Mouse (Mus musculus): ENCODE measurements at regions not wholly inside any gene's neighbourhood (a gene's known extent, or its start where the extent isn't known, plus 50 kb on each side); places are given as distances from the start of the nearest gene placed in this dataset.

GRCm38 (mm10) chr2:133279275-133279674 is 272.7 kb upstream of the Bmp2 start:
- Histone ChIP-seq H3K9ac (replicated peaks; ENCODE audit: low read depth, low read length) (no peak overlapping the region), H3K4me1 (replicated peaks; ENCODE audit: control insufficient read depth, insufficient read depth, low read length) (peaks cover 8% of the 10 kb centered on the region; the same call in 1 of the 2 replicates), H3K4me3 (replicated peaks; ENCODE audit: low read length) (no peak overlapping the region), H3K36me3 (ENCODE audit: control insufficient read depth, insufficient read depth) (no peaks in the 10 kb centered on the region), H3K4me2 (ENCODE audit: low read length) (no peak overlapping the region), H3K27me3 (replicated peaks; ENCODE audit: control insufficient read depth, insufficient read depth, low read length) (no peaks in the 10 kb centered on the region), H3K27ac (ENCODE audit: low read length) (no peak overlapping the region), H3K9me3 (ENCODE audit: control insufficient read depth, low read length) (no peaks in the 10 kb centered on the region)
- ATAC-seq = no peak
- WGBS = 94% methylated on average over 4 of the region's 4 CpGs

- Histone ChIP-seq H3K27ac (ENCODE audit: low read length) (no peak overlapping the region), H3K4me2 (ENCODE audit: low read length) (no peak overlapping the region), H3K27me3 (replicated peaks; ENCODE audit: control insufficient read depth, insufficient read depth, low read length) (no peaks in the 10 kb centered on the region), H3K9me3 (ENCODE audit: control insufficient read depth, low read length) (no peaks in the 10 kb centered on the region), H3K9ac (replicated peaks; ENCODE audit: low read depth, low read length) (no peak overlapping the region), H3K4me1 (replicated peaks; ENCODE audit: control insufficient read depth, insufficient read depth, low read length) (peaks cover 9% of the 10 kb centered on the region; the same call in 1 of the 2 replicates), H3K4me3 (replicated peaks; ENCODE audit: low read length) (no peak overlapping the region), H3K36me3 (ENCODE audit: control insufficient read depth, insufficient read depth) (no peaks in the 10 kb centered on the region)
- 56% methylated on average over 5 of the region's 5 CpGs for WGBS
- peak; percentile 62 for ATAC-seq
Observed at GRCm38 (mm10) chr2:133282692-133283091, 269.3 kb upstream of the Bmp2 start.

DNA sequence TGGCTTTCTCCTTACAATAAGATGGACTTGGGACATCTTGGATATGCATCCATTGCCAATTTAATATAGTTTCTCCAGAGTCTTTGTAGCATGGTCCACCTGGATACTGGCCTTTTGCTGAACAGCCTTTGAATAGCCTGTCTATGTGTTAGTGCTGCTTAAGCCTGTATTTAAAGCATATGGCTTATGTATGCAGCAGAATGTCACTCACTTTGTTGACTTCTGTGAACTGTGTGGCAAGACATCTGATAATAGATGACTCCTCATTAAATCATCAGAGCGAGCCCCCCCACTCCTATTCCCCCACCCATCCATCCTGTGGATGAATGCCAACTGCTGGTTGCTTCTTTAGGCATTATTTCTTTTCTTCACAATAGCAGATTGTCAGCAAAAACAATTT is 268.2 kb upstream of the Bmp2 start:
- Histone ChIP-seq H3K9me3 (ENCODE audit: control insufficient read depth, low read length) (no peaks in the 10 kb centered on the region), H3K4me1 (replicated peaks; ENCODE audit: control insufficient read depth, insufficient read depth, low read length) (peaks cover 9% of the 10 kb centered on the region; the same call in 1 of the 2 replicates), H3K9ac (replicated peaks; ENCODE audit: low read depth, low read length) (no peak overlapping the region), H3K36me3 (ENCODE audit: control insufficient read depth, insufficient read depth) (no peaks in the 10 kb centered on the region), H3K4me2 (ENCODE audit: low read length) (no peak overlapping the region), H3K27ac (ENCODE audit: low read length) (no peak overlapping the region), H3K27me3 (replicated peaks; ENCODE audit: control insufficient read depth, insufficient read depth, low read length) (no peaks in the 10 kb centered on the region), H3K4me3 (replicated peaks; ENCODE audit: low read length) (no peak overlapping the region)
- no peak for ATAC-seq
- WGBS = 71% methylated on average over 1 of the region's 1 CpGs

GRCm38 (mm10) chr2:133294136-133294535 is 257.8 kb upstream of the Bmp2 start:
- Histone ChIP-seq H3K9me3 (ENCODE audit: control insufficient read depth, low read length) (no peaks in the 10 kb centered on the region), H3K27me3 (replicated peaks; ENCODE audit: control insufficient read depth, insufficient read depth, low read length) (no peaks in the 10 kb centered on the region), H3K27ac (ENCODE audit: low read length) (no peak overlapping the region), H3K9ac (replicated peaks; ENCODE audit: low read depth, low read length) (no peak overlapping the region), H3K4me1 (replicated peaks; ENCODE audit: control insufficient read depth, insufficient read depth, low read length) (no peaks in the 10 kb centered on the region), H3K4me3 (replicated peaks; ENCODE audit: low read length) (no peak overlapping the region), H3K36me3 (ENCODE audit: control insufficient read depth, insufficient read depth) (no peaks in the 10 kb centered on the region), H3K4me2 (ENCODE audit: low read length) (no peak overlapping the region)
- 56% methylated on average over 7 of the region's 7 CpGs for WGBS
- no peak for ATAC-seq

DNA sequence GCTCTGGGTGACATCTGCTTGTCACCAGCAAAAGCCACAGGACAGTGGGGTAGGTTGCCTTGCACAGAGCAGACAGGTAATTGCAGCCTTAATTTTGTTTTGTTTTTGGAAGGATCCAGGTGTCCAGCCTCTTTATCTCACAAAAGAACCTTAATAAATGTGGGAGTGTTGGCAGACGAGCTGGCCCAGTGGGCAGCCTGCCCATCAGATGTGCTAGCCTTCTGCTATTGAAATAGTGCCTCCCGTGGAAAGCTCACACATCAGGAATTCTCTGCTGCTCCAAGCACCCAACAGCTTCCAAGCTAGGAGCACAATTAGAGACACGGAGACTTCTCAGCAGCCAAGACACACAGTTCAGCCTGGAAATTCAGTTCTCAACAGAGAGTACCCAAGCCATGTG is 246.0 kb upstream of the Bmp2 start:
- ATAC-seq = 0 out of 2 replicates have a peak, but pooled peaks have one; percentile 38

DNA sequence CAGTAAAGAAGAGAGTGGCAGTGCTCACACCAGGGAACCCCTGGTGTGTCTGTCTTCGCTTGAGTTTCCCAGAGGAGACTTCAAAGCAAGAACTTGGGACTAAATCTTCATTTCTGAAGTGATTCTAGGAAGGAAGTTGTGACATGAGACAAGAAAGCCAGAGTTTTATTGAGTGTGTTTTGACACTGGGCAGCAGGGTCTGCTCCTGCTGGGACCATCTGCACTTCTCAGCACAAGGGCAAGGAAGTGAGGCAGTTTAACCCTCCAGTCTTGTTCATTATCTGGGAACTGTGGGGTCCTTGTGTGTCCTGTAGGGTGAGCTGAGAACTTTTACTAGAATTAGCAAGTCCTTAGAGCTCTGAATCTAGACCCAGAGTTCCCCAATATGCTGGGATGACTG is 241.0 kb upstream of the Bmp2 start:
- no peak for ATAC-seq
- H3K4me2 ChIP-seq (ENCODE audit: low read length) = no peak overlapping the region
- no peaks in the 10 kb centered on the region for H3K36me3 ChIP-seq (ENCODE audit: control insufficient read depth, insufficient read depth)
- no peaks in the 10 kb centered on the region for H3K27me3 ChIP-seq (replicated peaks; ENCODE audit: control insufficient read depth, insufficient read depth, low read length)
- WGBS = 67% methylated on average over 1 of the region's 1 CpGs
- no peak overlapping the region for H3K9ac ChIP-seq (replicated peaks; ENCODE audit: low read depth, low read length)
- no peak overlapping the region for H3K4me3 ChIP-seq (replicated peaks; ENCODE audit: low read length)
- no peak overlapping the region for H3K27ac ChIP-seq (ENCODE audit: low read length)
- no peaks in the 10 kb centered on the region for H3K4me1 ChIP-seq (replicated peaks; ENCODE audit: control insufficient read depth, insufficient read depth, low read length)
- H3K9me3 ChIP-seq (ENCODE audit: control insufficient read depth, low read length) = no peaks in the 10 kb centered on the region

More for the DNA sequence above, 246.0 kb upstream of the Bmp2 start:
- no peak overlapping the region for H3K4me3 ChIP-seq (replicated peaks; ENCODE audit: low read length)
- no peaks in the 10 kb centered on the region for H3K27me3 ChIP-seq (replicated peaks; ENCODE audit: control insufficient read depth, insufficient read depth, low read length)
- no peaks in the 10 kb centered on the region for H3K36me3 ChIP-seq (ENCODE audit: control insufficient read depth, insufficient read depth)
- H3K27ac ChIP-seq (ENCODE audit: low read length) = no peak overlapping the region
- H3K9ac ChIP-seq (replicated peaks; ENCODE audit: low read depth, low read length) = no peak overlapping the region
- no peaks in the 10 kb centered on the region for H3K4me1 ChIP-seq (replicated peaks; ENCODE audit: control insufficient read depth, insufficient read depth, low read length)
- H3K4me2 ChIP-seq (ENCODE audit: low read length) = no peak overlapping the region
- no peaks in the 10 kb centered on the region for H3K9me3 ChIP-seq (ENCODE audit: control insufficient read depth, low read length)
- 39% methylated on average over 3 of the region's 3 CpGs for WGBS

- no peak overlapping the region for H3K27ac ChIP-seq (ENCODE audit: low read length)
- H3K4me2 ChIP-seq (ENCODE audit: low read length) = no peak overlapping the region
- whole genome bisulfite sequencing = 75% methylated on average over 6 of the region's 6 CpGs
- no peaks in the 10 kb centered on the region for H3K27me3 ChIP-seq (replicated peaks; ENCODE audit: control insufficient read depth, insufficient read depth, low read length)
- no peaks in the 10 kb centered on the region for H3K4me1 ChIP-seq (replicated peaks; ENCODE audit: control insufficient read depth, insufficient read depth, low read length)
- H3K9me3 ChIP-seq (ENCODE audit: control insufficient read depth, low read length) = no peaks in the 10 kb centered on the region
- H3K4me3 ChIP-seq (replicated peaks; ENCODE audit: low read length) = no peak overlapping the region
- no peaks in the 10 kb centered on the region for H3K36me3 ChIP-seq (ENCODE audit: control insufficient read depth, insufficient read depth)
- H3K9ac ChIP-seq (replicated peaks; ENCODE audit: low read depth, low read length) = no peak overlapping the region
- no peak for ATAC-seq
Observed at GRCm38 (mm10) chr2:133326290-133327050, 225.5 kb upstream of the Bmp2 start.

DNA sequence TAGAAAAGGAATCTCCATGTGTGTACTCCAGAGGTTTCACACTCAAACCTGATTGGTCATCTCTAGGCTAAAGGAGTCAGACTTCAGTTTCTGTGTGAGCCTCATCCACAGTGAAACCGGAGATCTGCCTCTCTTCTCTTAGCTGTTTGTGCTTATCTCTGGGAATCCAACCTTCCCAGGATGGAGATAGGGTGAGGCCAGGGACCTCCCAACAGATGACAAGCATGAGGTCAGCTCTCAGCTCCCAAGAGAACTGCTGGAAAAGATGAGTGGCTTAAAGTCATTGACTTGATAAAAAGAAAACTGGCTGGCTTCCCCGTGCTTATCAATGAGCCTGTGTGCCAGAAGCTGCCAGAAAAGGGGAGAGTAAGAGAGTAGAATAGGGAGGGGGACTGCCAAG is 224.3 kb upstream of the Bmp2 start:
- no peaks in the 10 kb centered on the region for H3K36me3 ChIP-seq (ENCODE audit: control insufficient read depth, insufficient read depth)
- no peak for ATAC-seq
- no peaks in the 10 kb centered on the region for H3K4me1 ChIP-seq (replicated peaks; ENCODE audit: control insufficient read depth, insufficient read depth, low read length)
- H3K27me3 ChIP-seq (replicated peaks; ENCODE audit: control insufficient read depth, insufficient read depth, low read length) = no peaks in the 10 kb centered on the region
- H3K9me3 ChIP-seq (ENCODE audit: control insufficient read depth, low read length) = no peaks in the 10 kb centered on the region
- WGBS = 62% methylated on average over 2 of the region's 2 CpGs
- no peak overlapping the region for H3K9ac ChIP-seq (replicated peaks; ENCODE audit: low read depth, low read length)
- no peak overlapping the region for H3K4me2 ChIP-seq (ENCODE audit: low read length)
- no peak overlapping the region for H3K4me3 ChIP-seq (replicated peaks; ENCODE audit: low read length)
- H3K27ac ChIP-seq (ENCODE audit: low read length) = no peak overlapping the region

GRCm38 (mm10) chr2:133336177-133336901 is 215.6 kb upstream of the Bmp2 start:
- no peaks in the 10 kb centered on the region for H3K27me3 ChIP-seq (replicated peaks; ENCODE audit: control insufficient read depth, insufficient read depth, low read length)

More at GRCm38 (mm10) chr2:133336177-133336901, 215.6 kb upstream of the Bmp2 start:
- Histone ChIP-seq H3K27ac (ENCODE audit: low read length) (no peak overlapping the region), H3K4me1 (replicated peaks; ENCODE audit: control insufficient read depth, insufficient read depth, low read length) (no peaks in the 10 kb centered on the region), H3K36me3 (ENCODE audit: control insufficient read depth, insufficient read depth) (no peaks in the 10 kb centered on the region), H3K9ac (replicated peaks; ENCODE audit: low read depth, low read length) (no peak overlapping the region), H3K4me2 (ENCODE audit: low read length) (no peak overlapping the region), H3K4me3 (replicated peaks; ENCODE audit: low read length) (no peak overlapping the region), H3K9me3 (ENCODE audit: control insufficient read depth, low read length) (no peaks in the 10 kb centered on the region)
- no peak for ATAC-seq
- WGBS = 82% methylated on average over 9 of the region's 9 CpGs
